Mouse (Mus musculus) liver, embryonic 14.5 days (tissue): Measurements from ENCODE around the gene Cgnl1. TPM values are rescaled to one million over a fixed set of nuclear protein-coding genes. Genes with fewer than 3 reads are reported as not detected.

Experiments
- ATAC-seq: fragments of 200-750 bp; cut with Nextera tagmentation; 2 replicates; pipeline ENCODE4 v1.8.0; 2017; ENCODE audit warnings: moderate number of reproducible peaks, mild to moderate bottlenecking, moderate library complexity; ENCODE audit not compliant: insufficient read depth
- DNase-seq, 3 experiments: peaks; one replicate each; pipeline ENCODE4 v3.0.0-alpha.2; 2012 to 2013; ENCODE audit warnings: low read depth in 3 of 3, low spot score in 3 of 3
- H3K27ac ChIP-seq: fragments of 300-500 bp; sonication (generic); 2 replicates; pipeline ENCODE4 v1.5.1; 2014; ENCODE audit warnings: moderate library complexity, mild to moderate bottlenecking, control low read depth, inconsistent platforms
- H3K27me3 ChIP-seq: fragments of 300-500 bp; sonication (generic); 2 replicates; pipeline ENCODE4 v1.6.1; 2014; ENCODE audit warnings: mild to moderate bottlenecking, low read length, moderate library complexity; ENCODE audit not compliant: control insufficient read depth, insufficient read depth
- H3K36me3 ChIP-seq: fragments of 300-500 bp; sonication (generic); replicated peaks from 2 replicates; pipeline ENCODE4 v1.6.1; 2014; ENCODE audit warnings: low read depth; ENCODE audit not compliant: control insufficient read depth, insufficient read depth
- H3K4me1 ChIP-seq, 2 experiments: fragments of 200-500 bp in 1 of 2; fragments of 300-500 bp in 1 of 2; sonication (generic) in 1 of 2; replicated peaks; 2 replicates each; pipeline ENCODE4 v1.6.1; 2012 to 2014; ENCODE audit warnings: antibody characterized with exemption in 1 of 2, inconsistent platforms in 1 of 2, low read length in 1 of 2; ENCODE audit not compliant: control insufficient read depth in 2 of 2, insufficient read depth in 2 of 2
- H3K4me2 ChIP-seq: fragments of 300-500 bp; sonication (generic); 2 replicates; pipeline ENCODE4 v1.6.1; 2014; ENCODE audit warnings: low read depth, mild to moderate bottlenecking, control low read depth, moderate library complexity
- H3K4me3 ChIP-seq, 2 experiments: fragments of 200-500 bp in 1 of 2; fragments of 300-500 bp in 1 of 2; sonication (generic) in 1 of 2; 2 replicates each; pipeline ENCODE4 v1.5.1; 2012 to 2014; ENCODE audit warnings: low read depth in 2 of 2, low read length in 2 of 2, mild to moderate bottlenecking in 2 of 2, control low read depth in 1 of 2, inconsistent platforms in 1 of 2, moderate library complexity in 1 of 2; ENCODE audit not compliant: insufficient read depth in 1 of 2
- H3K9ac ChIP-seq: fragments of 300-500 bp; sonication (generic); replicated peaks from 2 replicates; pipeline ENCODE4 v1.6.1; 2014; ENCODE audit warnings: mild to moderate bottlenecking, control low read depth, moderate library complexity
- H3K9me3 ChIP-seq: fragments of 300-500 bp; sonication (generic); 2 replicates; pipeline ENCODE4 v1.6.1; 2016; ENCODE audit warnings: low read length, mixed read lengths; ENCODE audit not compliant: control insufficient read depth
- CTCF ChIP-seq: IDR thresholded peaks from 2 replicates; pipeline ENCODE4 v1.5.1; 2016; ENCODE audit warnings: antibody characterized with exemption, low read depth, control low read depth
- EP300 ChIP-seq: IDR thresholded peaks from 2 replicates; pipeline ENCODE4 v1.6.1; 2016; ENCODE audit warnings: antibody characterized with exemption, low read depth
- WGBS: fragments of 180-500 bp; shearing (Covaris S2); extraction: QIAGEN DNeasy Blood & Tissue Kit; methylation state at CpG from one replicate; pipeline ENCODE4 v1.1.7; 2014; ENCODE audit not compliant: insufficient replicate concordance; 5-methylcytosine and 5-hydroxymethylcytosine counted together
- polyA plus RNA-seq, 2 experiments: library from polyadenylated mRNA; depleted of rRNA in 1 of 2; stranded (reverse) in 1 of 2; unstranded in 1 of 2; fragments of >200 nt; fragmentation: Nextera tagmentation in 1 of 2; extraction: Ambion mirVana in 1 of 2; gene quantifications; 2 replicates each; pipeline versions ENCODE4 v1.2.1 to v1.2.3; 2012 to 2014

Cgnl1 gene
- polyA plus RNA-seq, 2 experiments: 1.2 to 1.8 TPM

- WGBS: 11% methylated on average over 4 of the region's 4 CpGs
- H3K27me3 ChIP-seq: no peaks in the 10 kb centered on the region
- H3K4me3 ChIP-seq: no peak overlapping the region
- no peaks in the 10 kb centered on the region for H3K36me3 ChIP-seq
- H3K9ac ChIP-seq: no peak overlapping the region
- no peak for ATAC-seq
- no peak for DNase-seq
- peaks cover 0 to 17% of the 10 kb centered on the region in 2 experiments; a peak in 2 of 4 replicates for H3K4me1 ChIP-seq
- H3K4me2 ChIP-seq: no peak overlapping the region
- H3K27ac ChIP-seq: no peak overlapping the region
- H3K9me3 ChIP-seq: no peaks in the 10 kb centered on the region
- TF ChIP-seq CTCF (no peak), EP300 (no peak)
These were observed 21.3 kb downstream of the Cgnl1 start for GRCm38 (mm10) chr9:71750015-71750672.

GRCm38 (mm10) chr9:71746405-71746804 lies 25.0 kb downstream of the Cgnl1 start:
- Histone ChIP-seq H3K27ac (no peak overlapping the region), H3K4me3 (no peak overlapping the region), H3K4me1 (peaks cover 0 to 17% of the 10 kb centered on the region in 2 experiments; a peak in 2 of 4 replicates), H3K9me3 (no peaks in the 10 kb centered on the region), H3K9ac (no peak overlapping the region), H3K27me3 (no peaks in the 10 kb centered on the region), H3K36me3 (no peaks in the 10 kb centered on the region), H3K4me2 (no peak overlapping the region)
- DNase-seq: no peak
- 33% methylated on average over 4 of the region's 4 CpGs for WGBS
- no peak for ATAC-seq
- TF ChIP-seq CTCF (no peak), EP300 (no peak)

- DNase-seq (no peak), ATAC-seq (no peak)
- no peak overlapping the region for H3K9ac ChIP-seq
- no peaks in the 10 kb centered on the region for H3K36me3 ChIP-seq
- H3K4me2 ChIP-seq: no peak overlapping the region
- H3K4me1 ChIP-seq: peaks cover 0 to 4% of the 10 kb centered on the region in 2 experiments; a peak in 1 of 4 replicates
- TF ChIP-seq EP300 (no peak), CTCF (no peak)
- H3K27me3 ChIP-seq: no peaks in the 10 kb centered on the region
- H3K4me3 ChIP-seq: no peak overlapping the region
- no peaks in the 10 kb centered on the region for H3K9me3 ChIP-seq
- H3K27ac ChIP-seq: no peak overlapping the region
- 51% methylated on average over 12 of the region's 12 CpGs for WGBS
These were observed 33.1 kb downstream of the Cgnl1 start for GRCm38 (mm10) chr9:71738081-71738930.

GRCm38 (mm10) chr9:71737257-71738023 lies 34.0 kb downstream of the Cgnl1 start:
- Histone ChIP-seq H3K9ac (no peak overlapping the region), H3K4me1 (peaks cover 0 to 4% of the 10 kb centered on the region in 2 experiments; a peak in 1 of 4 replicates), H3K27me3 (no peaks in the 10 kb centered on the region), H3K27ac (no peak overlapping the region), H3K4me3 (no peak overlapping the region), H3K4me2 (no peak overlapping the region), H3K9me3 (no peaks in the 10 kb centered on the region), H3K36me3 (no peaks in the 10 kb centered on the region)
- TF ChIP-seq CTCF: no peak
- no peak for TF ChIP-seq EP300
- ATAC-seq (no peak), DNase-seq (no peak)
- WGBS: 65% methylated on average over 3 of the region's 3 CpGs
